11 mouse cellular contexts compared by ENCODE assay signal in genomic region chr2:70261703-70262564, GRCm38 (mm10).
DNase-seq lines count a peak whose midpoint lies in the region; ATAC-seq lines count a peak whose summit lies in the region.
"Had no signal": no experiment of that assay in that cellular context is flagged by ENCODE, and none has a peak within 500 bp of the region (broad histone marks: within the 10 kb centered on the region; RNA-seq: fewer than 3 reads in every experiment).

No protein-coding gene starts in this region.

- DNase-seq in kidney, postnatal 10 days = peak; percentile 10
- no peak for DNase-seq in kidney, adult 11 months
- peak; percentile 10 for DNase-seq in brain, embryonic 18.5 days (ENCODE audit: low read depth, low spot score)
- peak; percentile 63 for DNase-seq in midbrain, embryonic 14.5 days
- no peak for DNase-seq in Muller cell, postnatal 12 days (ENCODE audit: inconsistent ontology term)
- no peak for DNase-seq in spleen, postnatal 36 days (ENCODE audit: low spot score in 2 of 2)
- DNase-seq: cerebellum, adult 9-11 months; gastrocnemius, postnatal 10 days; liver had no signal

- no peaks in the 10 kb centered on the region for H3K9me3 ChIP-seq in forebrain, embryonic 12.5 days
- no peaks in the 10 kb centered on the region for H3K9me3 ChIP-seq in midbrain, embryonic 14.5 days (ENCODE audit: control insufficient read depth, low read length)
- H3K9me3 ChIP-seq: stomach, embryonic 15.5 days had no signal

- H3K4me1 ChIP-seq in forebrain, embryonic 12.5 days = peaks cover 30% of the 10 kb centered on the region
- H3K4me1 ChIP-seq in midbrain, embryonic 14.5 days (ENCODE audit: control insufficient read depth, insufficient read depth, low read length) = peaks cover 19% of the 10 kb centered on the region

- no peak overlapping the region for H3K9ac ChIP-seq in forebrain, embryonic 12.5 days
- H3K9ac ChIP-seq in midbrain, embryonic 14.5 days (replicated peaks; ENCODE audit: low read length) = no peak overlapping the region
- H3K9ac ChIP-seq: stomach, embryonic 15.5 days had no signal

- 0 out of 2 replicates have a peak overlapping the region, but pooled peaks have one; percentile 25 for H3K27ac ChIP-seq in forebrain, embryonic 12.5 days
- H3K27ac ChIP-seq in midbrain, embryonic 14.5 days (replicated peaks; ENCODE audit: low read depth, low read length) = peak overlapping the region; percentile 43; the same call in 1 of the 2 replicates
- H3K27ac ChIP-seq: stomach, embryonic 15.5 days had no signal

- no peaks in the 10 kb centered on the region for H3K36me3 ChIP-seq in forebrain, embryonic 12.5 days (replicated peaks)
- H3K36me3 ChIP-seq in midbrain, embryonic 14.5 days (ENCODE audit: control insufficient read depth, insufficient read depth, low read length) = no peaks in the 10 kb centered on the region
- H3K36me3 ChIP-seq: stomach, embryonic 15.5 days had no signal

- 78% methylated on average over 8 of the region's 8 CpGs for WGBS in forebrain, embryonic 12.5 days
- WGBS in midbrain, embryonic 14.5 days = 76% methylated on average over 8 of the region's 8 CpGs

- no peaks in the 10 kb centered on the region for H3K27me3 ChIP-seq in forebrain, embryonic 12.5 days
- no peaks in the 10 kb centered on the region for H3K27me3 ChIP-seq in midbrain, embryonic 14.5 days (ENCODE audit: control insufficient read depth, insufficient read depth, low read length)
- H3K27me3 ChIP-seq: stomach, embryonic 15.5 days had no signal

- no peak overlapping the region for H3K4me3 ChIP-seq in forebrain, embryonic 12.5 days (replicated peaks)
- no peak overlapping the region for H3K4me3 ChIP-seq in midbrain, embryonic 14.5 days (replicated peaks; ENCODE audit: low read depth, low read length)
- H3K4me3 ChIP-seq: stomach, embryonic 15.5 days had no signal

- ATAC-seq in forebrain, embryonic 12.5 days (ENCODE audit: low FRiP score) = peak; percentile 27; the same call in 1 of the 2 replicates
- no peak for ATAC-seq in midbrain, embryonic 14.5 days (ENCODE audit: low FRiP score, low TSS enrichment)

- no peak overlapping the region for H3K4me2 ChIP-seq in forebrain, embryonic 12.5 days
- no peak overlapping the region for H3K4me2 ChIP-seq in midbrain, embryonic 14.5 days (ENCODE audit: low read length)
- H3K4me2 ChIP-seq: stomach, embryonic 15.5 days had no signal

Comparison
In these comparisons a context has a peak if more than half of its experiments do, and no peak if none do; other contexts are left out.
1. DNase-seq: peak in kidney, postnatal 10 days (single experiment), brain, embryonic 18.5 days (single experiment) and midbrain, embryonic 14.5 days (single experiment); none in kidney, adult 11 months (single experiment), Muller cell, postnatal 12 days (single experiment) and spleen, postnatal 36 days (0 of 2).